Mouse (Mus musculus) spleen, embryonic (tissue): ENCODE results near the gene Spock1.
"Not testable (repeated sequence)": the region's sequence is repeated elsewhere in the genome, so short reads cannot be mapped to it uniquely, and the experiment has no call there.

Experiments
- CTCF ChIA-PET: fragments of 350-600 bp; sonication (Branson Sonifier 250); formaldehyde crosslinking; loops from one replicate; lab custom pipeline; 2022; lab: Charles Lee

The Spock1 gene

DNA sequence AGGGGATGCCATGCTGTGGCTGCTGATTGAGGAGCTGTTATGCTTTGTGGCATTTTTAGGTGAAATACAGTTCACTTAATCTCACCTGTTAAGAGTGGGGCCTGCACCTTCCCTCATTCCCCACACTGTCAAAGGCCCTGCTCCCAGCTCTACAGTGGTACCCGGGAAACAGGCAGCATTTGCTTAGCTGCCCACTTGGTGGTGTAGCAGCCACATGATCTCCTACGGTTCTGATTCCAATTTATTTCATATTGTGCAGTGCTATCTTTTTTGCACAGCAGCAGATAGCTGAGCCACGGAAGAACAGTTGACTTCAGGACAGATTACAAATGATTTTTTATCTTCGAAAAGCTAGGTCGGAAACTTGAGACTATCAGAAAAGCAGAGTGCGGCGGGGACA lies 406.6 kb downstream of the Spock1 start:
- CTCF ChIA-PET = no interaction called here

DNA sequence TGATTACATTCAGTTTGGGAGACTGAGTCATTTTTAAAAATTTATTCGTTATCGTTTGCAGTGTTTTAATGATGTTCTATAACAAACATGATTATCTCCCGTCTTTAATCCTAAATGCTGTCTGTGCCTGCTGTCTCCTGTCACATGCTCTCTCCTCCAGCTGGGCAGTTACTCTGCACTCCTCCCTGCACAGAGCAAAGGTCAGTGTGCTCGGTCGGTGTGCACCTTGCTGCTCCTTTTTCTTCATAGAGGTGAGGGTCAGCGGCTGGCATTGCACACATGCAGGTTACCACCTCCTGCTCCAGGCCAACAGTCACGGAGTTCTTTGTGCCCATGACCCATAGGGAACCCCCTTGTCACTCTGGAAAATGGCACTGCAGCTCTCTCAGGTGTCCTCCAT lies 411.4 kb downstream of the Spock1 start:
- CTCF ChIA-PET = no interaction called here

DNA sequence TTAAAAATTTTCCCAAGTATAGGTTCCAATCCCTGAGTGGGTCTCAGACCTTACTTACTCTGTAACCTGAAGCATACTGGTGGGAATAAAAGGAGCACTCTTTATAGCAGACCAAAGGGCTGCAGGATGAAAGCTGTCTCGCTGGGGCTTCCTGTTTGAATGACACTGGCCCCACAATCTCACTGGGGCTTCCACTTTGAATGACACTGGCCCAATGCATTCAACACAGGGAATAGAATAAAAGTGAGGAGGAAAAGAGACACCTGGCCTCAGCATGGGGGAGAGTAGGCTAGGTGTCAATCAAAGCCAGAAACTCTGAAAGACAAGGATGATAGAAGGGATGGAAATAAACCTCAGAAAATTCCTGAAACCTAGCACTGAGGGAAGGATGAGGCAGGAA lies 413.3 kb downstream of the Spock1 start:
- CTCF ChIA-PET = no interaction called here

DNA sequence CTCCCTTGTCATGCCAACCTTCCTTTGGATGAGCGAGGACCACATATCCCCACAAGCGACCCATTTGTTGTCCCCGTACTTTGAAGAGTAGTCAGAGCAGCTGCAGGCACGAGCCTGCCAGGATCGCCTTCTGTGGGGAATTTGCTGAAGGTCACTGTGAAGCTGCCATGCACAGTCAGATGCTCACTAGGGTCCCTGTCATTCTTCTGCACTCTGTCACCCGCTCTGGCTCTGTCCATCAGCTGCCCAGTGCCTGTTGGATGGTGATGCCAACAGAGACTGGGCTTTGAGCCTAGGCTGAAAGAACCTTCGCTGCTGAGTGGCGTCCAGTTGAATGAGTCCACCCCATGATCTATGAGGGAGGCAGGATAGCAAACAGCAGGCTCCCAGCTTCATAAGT lies 419.2 kb downstream of the Spock1 start:
- CTCF ChIA-PET = no interaction called here

DNA sequence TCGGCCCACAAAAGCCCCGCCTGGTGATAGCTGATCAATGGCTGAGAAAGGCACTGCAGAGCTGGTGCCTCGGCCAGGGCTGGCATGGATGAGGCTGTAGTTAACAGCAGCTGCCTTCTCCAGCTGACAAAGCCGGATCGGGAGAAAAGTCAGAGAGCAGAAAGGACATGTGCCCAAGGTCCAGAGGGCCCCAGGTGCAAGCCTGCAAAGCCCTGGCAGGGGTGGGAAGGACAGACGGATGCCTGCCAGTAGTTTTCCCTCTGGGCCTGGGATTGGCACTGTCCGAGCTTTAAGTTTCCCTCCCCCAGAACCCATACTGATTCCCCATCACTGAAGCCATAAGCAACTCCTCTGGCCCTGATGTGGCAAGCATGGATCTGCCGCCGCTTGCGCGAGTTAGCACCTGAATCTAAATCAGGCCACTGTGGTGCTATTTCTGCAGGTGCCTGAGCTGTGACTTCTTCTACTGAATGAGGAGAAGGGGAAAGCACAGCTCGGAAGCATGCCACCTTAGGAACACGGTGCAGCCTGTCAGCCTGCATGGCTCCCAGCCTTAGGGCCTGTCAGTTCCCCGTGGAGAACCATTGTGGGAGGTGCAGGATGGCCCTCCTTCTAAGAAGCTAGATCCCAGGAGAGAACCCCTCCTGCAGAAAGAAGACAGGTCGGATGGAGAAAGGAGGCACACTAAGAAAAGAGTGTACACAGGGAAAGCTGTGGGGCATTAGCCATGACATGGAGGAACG lies 423.5 kb downstream of the Spock1 start:
- CTCF ChIA-PET = no interaction called here

DNA sequence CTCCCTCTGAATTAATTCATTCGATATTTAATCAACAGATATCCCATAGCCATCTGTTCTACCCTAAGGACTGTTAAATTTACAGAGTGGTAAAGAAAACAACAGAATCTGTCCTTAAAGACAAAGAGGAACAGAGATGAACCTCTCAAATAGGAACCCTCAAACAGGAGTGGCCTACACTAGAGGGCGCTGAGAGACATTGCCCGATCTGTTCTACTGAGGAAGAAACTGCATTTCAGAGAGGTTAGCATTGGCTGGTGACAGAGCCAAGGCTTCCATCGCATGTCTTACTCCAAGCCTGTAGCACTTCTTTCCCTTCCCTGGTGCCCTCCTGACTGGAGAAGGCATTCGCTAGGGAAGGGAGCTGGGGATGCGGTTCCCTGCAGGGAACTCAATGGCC lies 431.4 kb downstream of the Spock1 start:
- CTCF ChIA-PET = no interaction called here

DNA sequence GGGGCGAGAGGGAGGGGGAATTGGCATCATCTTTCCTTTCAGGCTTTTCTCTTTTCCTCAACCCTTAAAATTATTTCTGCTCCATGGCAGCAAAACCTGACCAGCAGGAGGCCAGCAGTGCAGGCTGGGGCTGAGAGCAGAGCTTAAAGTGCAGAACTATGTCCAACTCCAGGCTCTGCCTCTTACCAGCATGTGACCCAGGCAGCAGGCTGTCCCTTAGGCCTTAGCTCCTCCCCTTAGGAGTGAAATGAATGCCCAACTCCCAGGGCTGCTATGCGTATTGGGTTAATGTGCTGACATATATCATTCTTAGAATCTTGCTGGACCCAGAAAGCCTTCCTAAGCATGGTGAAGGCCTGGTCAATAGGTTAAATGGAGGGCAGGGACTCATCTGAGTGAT lies 434.1 kb downstream of the Spock1 start:
- CTCF ChIA-PET = no interaction called here

DNA sequence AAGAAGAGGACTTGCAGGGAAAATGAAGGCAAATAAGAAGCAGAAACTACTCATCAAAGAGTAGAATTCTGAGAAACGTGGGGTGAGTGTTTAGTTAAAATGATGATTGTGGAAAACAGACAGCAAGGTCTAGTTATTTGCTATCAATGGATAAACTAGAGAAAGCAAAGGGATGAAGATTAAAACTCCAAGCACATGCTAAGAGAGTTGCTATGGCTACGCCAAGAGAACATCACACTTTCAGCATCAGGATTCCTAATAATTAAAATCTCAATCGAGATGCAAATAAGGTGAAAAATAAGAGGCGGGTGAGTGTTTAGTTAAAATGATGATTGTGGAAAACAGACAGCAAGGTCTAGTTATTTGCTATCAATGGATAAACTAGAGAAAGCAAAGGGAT lies 437.2 kb downstream of the Spock1 start:
- CTCF ChIA-PET = not testable (repeated sequence)

DNA sequence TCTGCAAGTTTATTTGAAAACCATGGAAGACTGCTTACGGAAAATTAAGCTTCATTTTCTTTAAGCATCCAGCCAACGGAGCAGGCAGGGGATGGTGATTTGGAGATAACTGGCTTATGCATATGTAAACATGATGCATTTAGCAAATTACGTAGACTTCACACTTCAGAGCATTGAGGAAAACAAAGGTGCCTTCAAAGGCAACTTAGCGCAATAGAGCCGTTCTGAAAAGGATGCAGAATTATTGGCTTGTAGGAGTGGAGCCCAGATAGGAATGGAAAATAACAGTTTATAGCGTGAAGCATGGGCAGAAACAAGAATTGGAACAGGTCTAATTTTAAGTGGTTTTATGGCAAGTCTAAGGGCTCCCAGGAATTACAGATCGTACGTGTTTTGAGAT lies 448.2 kb downstream of the Spock1 start:
- CTCF ChIA-PET = no interaction called here

DNA sequence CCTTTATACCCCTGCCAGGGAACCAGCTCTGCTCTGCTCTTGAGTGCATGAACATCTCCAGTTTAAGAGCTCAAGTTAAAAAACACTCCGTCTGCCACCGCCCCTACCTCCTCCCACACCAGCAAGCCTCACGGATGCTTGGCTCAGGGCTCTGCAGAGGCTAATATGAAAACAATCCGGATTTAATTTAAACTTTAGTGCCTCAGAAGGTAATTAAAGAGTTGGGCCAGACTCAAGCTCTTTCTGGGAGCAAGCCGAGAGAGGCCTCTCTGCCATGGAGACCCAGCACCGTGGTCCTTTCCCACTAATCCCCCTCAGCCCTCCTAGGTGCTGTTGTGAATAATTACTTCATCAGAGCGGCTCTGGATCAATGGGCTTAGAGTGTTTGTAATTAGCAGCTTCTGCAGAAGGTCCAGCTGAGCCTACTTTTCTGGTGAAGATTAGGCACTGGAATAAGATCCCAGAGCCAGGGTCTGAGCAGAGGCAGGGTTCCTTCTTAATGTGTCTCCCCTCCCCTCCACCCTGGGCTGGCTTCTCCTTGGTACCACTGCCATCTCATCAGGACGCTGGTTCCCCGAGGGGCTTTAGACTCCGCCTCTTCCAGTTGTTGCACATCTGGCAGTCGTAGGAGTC lies 457.8 kb downstream of the Spock1 start:
- CTCF ChIA-PET = no interaction called here

DNA sequence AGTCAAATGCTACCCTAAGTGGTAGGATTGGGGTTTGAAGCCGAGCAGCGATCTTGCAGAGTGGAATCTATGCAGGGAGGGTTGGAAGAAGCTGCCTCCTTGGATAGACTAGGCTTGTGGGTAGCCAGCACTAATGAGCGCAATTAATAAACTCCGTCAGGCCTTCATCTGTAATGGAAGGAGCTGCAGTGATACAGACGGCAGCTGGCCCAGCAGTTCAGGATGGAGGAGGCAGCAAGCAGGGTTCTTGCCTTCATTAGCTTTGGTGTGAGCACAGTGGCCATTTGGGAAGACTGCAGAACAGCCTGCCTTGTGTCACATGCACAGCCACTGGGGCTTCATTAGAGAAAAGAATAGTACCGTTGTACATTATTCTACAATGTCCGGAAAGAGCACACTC lies 459.2 kb downstream of the Spock1 start:
- CTCF ChIA-PET = no interaction called here

DNA sequence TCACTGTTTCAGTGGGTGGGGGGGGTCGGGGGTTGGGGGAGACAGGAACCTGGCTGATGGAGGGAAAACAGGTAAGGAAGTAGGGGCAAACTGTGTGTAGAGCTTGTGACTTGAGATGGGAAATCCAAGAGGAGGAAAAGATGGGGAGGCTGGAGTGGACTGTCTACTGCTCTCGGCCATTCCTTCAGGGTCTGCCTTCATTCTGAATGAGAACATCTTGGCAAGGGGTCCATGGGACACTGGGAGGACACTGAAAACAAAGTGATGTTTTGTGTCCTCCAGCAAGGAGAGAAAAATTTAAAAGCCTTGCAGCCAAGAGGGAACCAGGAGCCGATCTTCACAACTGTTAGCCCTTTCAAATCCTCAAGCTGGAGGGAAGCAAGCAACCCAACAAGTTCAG lies 463.2 kb downstream of the Spock1 start:
- CTCF ChIA-PET = no interaction called here

DNA sequence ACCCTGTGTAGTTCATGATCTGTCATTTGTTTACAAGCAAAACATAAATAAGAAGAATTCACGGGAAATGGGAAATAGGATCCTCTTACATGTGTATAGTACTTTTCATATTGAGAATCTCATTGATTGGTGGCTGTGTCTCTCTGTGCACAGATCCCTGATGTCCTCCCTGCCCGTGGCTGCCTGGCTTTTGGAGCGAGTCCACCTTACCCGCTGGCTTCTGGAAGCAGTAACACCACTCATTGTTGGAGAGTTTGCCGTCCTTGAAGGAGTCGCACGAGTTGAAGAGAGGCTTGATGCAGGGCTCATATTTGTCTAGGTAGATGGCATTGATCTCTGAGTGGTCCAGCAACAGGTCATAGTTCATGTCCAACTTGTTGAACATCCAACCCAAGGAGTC lies 468.0 kb downstream of the Spock1 start:
- CTCF ChIA-PET = no interaction called here

DNA sequence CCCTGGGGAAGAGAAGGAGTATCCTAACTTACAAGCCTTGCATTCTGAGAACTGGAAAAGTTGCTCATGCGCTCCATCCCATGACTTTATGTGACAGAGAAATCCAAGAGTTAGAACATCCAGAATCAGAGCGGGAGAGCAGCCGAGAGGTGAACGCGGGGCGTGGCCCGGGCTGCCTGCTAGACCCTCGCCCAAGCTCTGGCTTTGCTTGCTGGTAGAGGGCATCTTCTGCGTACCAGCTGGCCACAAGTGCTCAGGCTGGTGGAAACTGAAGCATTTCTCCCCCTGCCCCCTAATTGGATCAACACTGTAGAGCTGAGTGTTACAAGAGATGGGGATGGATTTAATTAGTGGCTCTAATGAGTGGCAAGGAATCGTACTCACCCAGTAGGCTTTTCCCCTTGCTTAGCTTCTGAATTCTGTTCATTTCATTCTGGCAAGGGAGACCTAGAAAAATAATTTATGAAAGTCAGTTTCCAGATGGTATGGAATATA lies 472.4 kb downstream of the Spock1 start:
- CTCF ChIA-PET = no interaction called here

DNA sequence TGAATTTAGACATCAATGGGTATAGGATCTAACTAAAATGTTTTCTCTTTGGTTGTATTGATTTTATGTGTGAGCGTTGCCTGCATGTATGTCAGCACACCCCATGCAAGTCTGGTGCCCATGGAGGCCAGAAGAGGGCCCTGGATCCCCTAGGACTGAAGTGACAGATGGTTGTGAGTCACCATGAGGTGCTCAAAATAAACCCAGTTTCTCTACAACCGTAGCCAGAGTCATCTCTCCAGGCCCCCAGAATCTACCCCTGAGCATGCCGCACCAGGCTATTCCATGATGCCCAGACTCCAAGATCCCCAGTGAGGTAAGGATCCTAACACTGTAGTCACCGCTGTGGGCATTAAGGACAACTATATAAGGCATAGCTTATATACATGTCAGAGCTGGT lies 474.3 kb downstream of the Spock1 start:
- CTCF ChIA-PET = no interaction called here

DNA sequence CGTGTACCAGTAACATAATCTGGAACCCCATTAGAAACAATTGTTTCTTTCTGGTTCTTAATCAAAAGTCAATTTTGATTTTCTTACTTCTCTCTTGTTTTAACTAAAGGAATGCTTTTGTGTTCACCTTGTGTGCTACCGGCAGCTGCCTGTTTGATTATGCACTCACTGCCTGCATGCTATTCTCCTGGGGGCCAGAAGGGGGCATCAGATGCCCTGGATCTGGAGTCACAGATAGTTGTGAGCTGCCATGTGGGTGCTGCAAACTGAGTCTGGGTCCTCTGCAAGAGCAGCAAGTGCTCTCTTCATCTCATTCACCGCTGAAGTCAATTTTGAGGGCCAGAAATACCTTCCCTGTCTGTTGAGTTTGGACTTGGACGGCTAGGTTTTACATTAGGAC lies 476.3 kb downstream of the Spock1 start:
- CTCF ChIA-PET = no interaction called here

DNA sequence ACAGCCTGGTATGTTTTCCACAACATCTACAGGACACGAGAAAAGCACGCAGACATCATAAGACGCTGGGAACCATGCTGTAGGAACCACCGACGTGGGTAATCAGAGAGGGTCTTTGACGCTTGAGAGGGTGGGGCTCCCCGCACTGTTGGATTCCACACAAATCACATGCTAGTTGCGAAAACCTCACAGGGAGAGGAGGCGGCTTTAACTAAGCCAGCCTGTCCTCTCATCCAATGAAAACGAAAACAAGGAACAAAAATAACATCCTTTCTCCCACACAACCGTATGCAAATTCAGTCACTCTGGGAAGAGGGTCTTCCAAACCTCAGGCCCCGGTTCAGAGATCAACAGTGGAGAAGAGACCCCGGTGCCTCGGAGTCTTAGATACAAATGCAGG lies 479.3 kb downstream of the Spock1 start:
- CTCF ChIA-PET = no interaction called here

DNA sequence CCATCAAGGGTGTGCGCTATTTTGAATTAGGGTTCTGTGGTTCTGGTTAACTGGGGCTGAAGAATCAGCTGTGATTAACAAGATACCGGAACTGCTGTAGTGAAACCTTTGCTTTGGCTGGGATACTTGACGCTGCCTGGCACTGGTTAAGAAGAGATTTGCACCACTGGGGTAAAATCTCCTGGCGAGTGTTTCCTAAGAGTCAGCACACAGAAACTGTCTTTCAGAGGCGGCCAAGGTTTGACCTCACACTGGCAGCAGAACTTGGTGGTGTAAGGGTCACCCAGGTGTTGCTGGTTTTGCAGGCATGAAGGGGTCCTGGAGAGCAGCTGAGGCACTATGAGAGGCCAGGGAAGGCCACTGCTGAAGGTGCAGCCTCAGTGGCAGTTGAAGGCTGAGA lies 489.4 kb downstream of the Spock1 start:
- CTCF ChIA-PET = no interaction called here

DNA sequence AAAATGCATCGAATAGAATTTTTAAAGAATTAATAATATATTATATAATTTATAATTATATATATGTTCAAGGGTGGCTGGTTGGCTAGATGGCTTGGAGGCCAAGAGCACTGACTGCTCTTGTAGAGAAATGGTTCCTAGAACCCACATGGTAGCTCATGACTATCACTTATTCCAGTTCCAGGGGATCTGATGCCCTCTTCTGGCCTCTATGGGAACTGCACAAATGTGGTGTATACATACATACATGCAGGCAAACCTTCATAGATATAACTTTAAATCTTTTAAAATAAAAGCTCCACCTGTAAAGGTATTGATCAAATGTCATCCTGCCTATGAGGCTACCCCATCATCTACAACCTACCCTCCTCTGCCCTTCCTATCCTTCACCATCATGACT lies 493.4 kb downstream of the Spock1 start:
- CTCF ChIA-PET = no interaction called here

DNA sequence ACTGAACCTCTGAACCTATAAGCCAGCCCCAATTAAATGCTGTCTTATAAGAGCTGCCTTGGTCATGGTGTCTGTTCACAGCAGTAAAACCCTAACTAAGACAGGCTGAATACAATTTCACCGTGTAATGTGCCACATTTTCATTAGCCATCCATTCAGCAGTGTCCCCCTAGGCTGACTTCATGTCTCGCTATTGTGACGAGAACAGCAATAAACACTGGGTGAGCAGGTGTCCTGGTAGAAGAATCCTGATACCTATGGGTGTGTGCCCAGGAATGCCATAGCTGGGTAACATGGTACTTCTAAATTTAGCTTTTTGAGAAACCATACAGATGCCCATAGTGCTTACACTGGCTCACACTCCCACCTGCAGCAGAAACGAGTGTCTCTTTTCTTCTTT lies 500.5 kb downstream of the Spock1 start:
- CTCF ChIA-PET = no interaction called here

DNA sequence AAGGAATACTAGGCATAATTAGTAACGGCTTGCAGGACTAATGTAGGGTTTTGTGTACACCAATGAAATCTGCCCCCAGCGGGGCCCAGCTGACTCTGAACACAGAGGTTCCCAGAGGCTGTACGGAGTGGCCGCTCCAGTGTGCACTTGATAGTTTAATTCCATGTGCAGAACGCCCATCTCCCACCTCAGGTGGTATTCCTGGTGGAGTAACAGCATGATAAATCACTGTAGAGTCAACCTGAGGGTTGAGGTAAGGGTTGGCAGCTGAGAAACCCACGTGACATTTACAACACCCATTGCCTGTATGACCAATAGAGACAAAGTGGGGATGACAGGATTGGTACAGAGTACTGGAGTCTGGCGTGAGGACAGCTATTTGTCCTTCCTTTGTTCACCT lies 505.7 kb downstream of the Spock1 start:
- CTCF ChIA-PET = no interaction called here

DNA sequence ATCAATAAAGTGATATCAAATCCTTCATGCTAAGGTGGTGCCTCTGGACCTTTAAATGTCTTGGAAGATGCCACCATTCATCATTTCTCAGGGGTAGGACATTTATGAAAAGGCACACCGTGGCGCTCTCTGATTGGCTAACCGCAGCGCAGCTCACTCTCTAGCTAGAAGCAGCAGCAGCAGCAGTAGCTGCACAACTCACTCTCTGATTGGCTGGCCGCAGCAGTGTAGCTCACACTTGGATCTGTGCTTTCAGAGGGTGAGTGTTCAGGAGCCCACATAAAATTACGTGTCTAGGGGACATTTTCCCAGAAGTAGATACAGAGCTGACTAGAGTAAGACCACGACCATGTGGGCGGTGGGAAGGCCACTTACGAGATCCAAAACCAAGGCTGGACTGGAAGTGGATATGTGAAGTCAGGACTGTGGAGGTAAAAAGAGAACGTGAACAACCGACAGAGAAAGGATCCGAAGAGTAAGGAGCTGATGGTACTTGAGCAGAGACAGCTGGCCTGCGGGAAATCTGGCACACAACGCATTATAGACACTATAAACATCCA lies 535.9 kb downstream of the Spock1 start:
- CTCF ChIA-PET = no interaction called here
